Mouse (Mus musculus) ES-Bruce4 (cell line): ENCODE results near the gene Hist3h2ba.

Experiments used
- CTCF ChIP-seq: IDR thresholded peaks from one replicate; pipeline ENCODE4 v1.8.1; 2011; ENCODE audit warnings: low read depth, low read length
- POLR2A ChIP-seq: IDR thresholded peaks from one replicate; pipeline ENCODE4 v1.8.1; 2011; ENCODE audit warnings: low read length; ENCODE audit not compliant: insufficient read depth

GRCm38 (mm10) chr11:58967346-58967745 is 18.6 kb downstream of the Hist3h2ba start:
- peak; percentile 12 for TF ChIP-seq CTCF
- no peak for TF ChIP-seq POLR2A
